Mouse (Mus musculus): Measurements from ENCODE around the gene Tmem45a2. TPM values are rescaled to one million over a fixed set of nuclear protein-coding genes. Genes with fewer than 3 reads are reported as not detected.
"Not testable (repeated sequence)": the region's sequence is repeated elsewhere in the genome, so short reads cannot be mapped to it uniquely, and the experiment has no call there.

Gene Tmem45a2
- polyA plus RNA-seq, 1 experiment from 2014 or later = 0.08 TPM

DNA sequence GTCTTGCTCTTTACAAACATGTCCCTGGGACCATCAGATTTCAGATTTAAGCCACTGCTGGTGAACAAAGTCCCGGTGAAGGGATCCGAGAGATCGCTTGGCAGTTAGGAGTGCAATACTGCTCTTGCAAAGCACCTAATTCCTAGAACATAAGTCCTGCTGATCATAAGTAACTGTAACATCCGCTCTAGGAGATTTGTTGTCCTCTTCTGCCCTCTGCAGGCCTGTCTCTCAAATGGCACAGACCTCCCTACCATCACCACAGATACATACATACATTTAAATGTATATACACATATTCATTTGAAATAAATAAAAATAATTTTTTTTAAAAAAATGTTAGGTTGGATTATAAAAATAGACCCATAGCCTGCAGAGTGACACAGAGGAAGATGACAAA lies 21.3 kb upstream of the Tmem45a2 start:
- 49% methylated on average over 4 of the region's 4 CpGs for whole genome bisulfite sequencing
- H3K4me1 ChIP-seq (ENCODE audit: control insufficient read depth, insufficient read depth, low read length) = no peaks in the 10 kb centered on the region
- ATAC-seq (ENCODE audit: low read depth) = peak; percentile 85; the same call in 1 of the 2 replicates

DNA sequence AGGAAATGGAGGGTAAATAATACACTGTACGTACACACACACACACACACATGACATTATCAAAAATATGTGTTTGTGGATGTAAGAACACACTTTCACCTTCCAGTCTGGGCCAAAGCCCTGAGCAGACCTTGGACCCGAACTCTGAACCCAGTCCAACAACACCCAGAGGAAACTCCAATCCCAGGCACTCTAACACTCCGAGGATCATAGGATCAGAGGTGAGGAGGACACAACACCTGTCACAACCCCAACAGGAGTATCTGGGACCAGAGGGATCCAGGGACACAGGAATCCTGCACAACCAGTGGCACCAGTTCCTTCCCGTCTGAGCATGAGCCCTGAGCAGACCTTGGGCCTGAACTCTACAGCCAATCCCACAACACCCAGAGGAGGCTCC lies 8.4 kb upstream of the Tmem45a2 start:
- Histone ChIP-seq H3K27ac (ENCODE audit: low read depth, low read length) (no peak overlapping the region), H3K9ac (replicated peaks; ENCODE audit: low read depth, low read length) (no peak overlapping the region), H3K36me3 (ENCODE audit: control insufficient read depth, insufficient read depth, low read length) (no peaks in the 10 kb centered on the region), H3K9me3 (ENCODE audit: control insufficient read depth, low read length) (no peaks in the 10 kb centered on the region), H3K27me3 (ENCODE audit: control insufficient read depth, insufficient read depth, low read length) (no peaks in the 10 kb centered on the region), H3K4me3 (ENCODE audit: low read depth, low read length) (no peak overlapping the region), H3K4me2 (ENCODE audit: low read depth, low read length) (no peak overlapping the region), H3K4me1 (ENCODE audit: control insufficient read depth, insufficient read depth, low read length) (no peaks in the 10 kb centered on the region)
- no peak for ATAC-seq (ENCODE audit: low read depth)
- WGBS = 81% methylated on average over 4 of the region's 4 CpGs

More for the DNA sequence above, 21.3 kb upstream of the Tmem45a2 start:
- Histone ChIP-seq H3K36me3 (ENCODE audit: control insufficient read depth, insufficient read depth, low read length) (no peaks in the 10 kb centered on the region), H3K9ac (replicated peaks; ENCODE audit: low read depth, low read length) (no peak overlapping the region), H3K27ac (ENCODE audit: low read depth, low read length) (no peak overlapping the region), H3K4me3 (ENCODE audit: low read depth, low read length) (no peak overlapping the region), H3K4me2 (ENCODE audit: low read depth, low read length) (no peak overlapping the region), H3K27me3 (ENCODE audit: control insufficient read depth, insufficient read depth, low read length) (no peaks in the 10 kb centered on the region), H3K9me3 (ENCODE audit: control insufficient read depth, low read length) (no peaks in the 10 kb centered on the region)

DNA sequence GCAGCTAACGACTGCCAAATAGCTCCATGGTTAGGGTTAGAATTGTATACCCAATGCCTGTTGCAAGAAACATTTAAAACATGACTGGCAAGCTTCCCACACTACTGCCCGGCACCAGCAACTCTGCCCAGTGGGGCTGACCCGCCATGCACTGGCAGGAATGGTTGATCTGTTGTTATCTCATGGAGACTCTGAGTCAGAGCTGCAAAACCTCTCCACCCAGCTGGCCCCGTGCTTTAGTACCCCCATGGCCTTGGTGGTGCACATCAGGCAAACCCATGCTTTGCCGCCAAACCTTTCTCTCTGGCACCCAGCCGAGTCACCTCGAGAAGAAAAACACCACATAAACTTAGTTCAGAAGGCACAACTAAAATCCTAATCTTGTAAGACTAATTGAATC lies 4.8 kb upstream of the Tmem45a2 start:
- ATAC-seq (ENCODE audit: low read depth) = no peak
- H3K4me3 ChIP-seq (ENCODE audit: low read depth, low read length) = no peak overlapping the region
- no peaks in the 10 kb centered on the region for H3K4me1 ChIP-seq (ENCODE audit: control insufficient read depth, insufficient read depth, low read length)
- H3K27ac ChIP-seq (ENCODE audit: low read depth, low read length) = no peak overlapping the region
- H3K27me3 ChIP-seq (ENCODE audit: control insufficient read depth, insufficient read depth, low read length) = no peaks in the 10 kb centered on the region
- WGBS = 80% methylated on average over 7 of the region's 7 CpGs
- H3K9ac ChIP-seq (replicated peaks; ENCODE audit: low read depth, low read length) = no peak overlapping the region
- no peak overlapping the region for H3K4me2 ChIP-seq (ENCODE audit: low read depth, low read length)
- no peaks in the 10 kb centered on the region for H3K9me3 ChIP-seq (ENCODE audit: control insufficient read depth, low read length)
- H3K36me3 ChIP-seq (ENCODE audit: control insufficient read depth, insufficient read depth, low read length) = no peaks in the 10 kb centered on the region

DNA sequence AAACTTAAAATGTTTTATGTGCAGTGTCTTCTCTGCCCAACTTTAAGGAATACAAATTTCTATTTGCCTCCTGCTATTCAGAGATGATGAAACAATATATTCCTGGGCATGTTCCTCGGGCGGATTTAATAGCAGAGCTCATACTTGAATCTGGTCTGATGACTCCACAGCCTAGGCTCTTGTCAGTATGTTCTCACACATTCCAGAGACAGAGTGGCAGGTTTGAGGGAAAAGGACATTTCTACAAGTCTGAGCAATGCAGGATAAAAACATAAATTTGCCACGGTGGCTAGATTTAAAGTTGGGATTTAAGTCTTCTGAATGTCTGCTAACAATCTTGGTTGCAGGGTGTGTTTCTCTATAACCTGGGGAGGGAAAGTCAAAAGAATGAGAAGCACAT lies 9.1 kb downstream of the Tmem45a2 start:
- H3K27ac ChIP-seq (ENCODE audit: low read depth, low read length) = no peak overlapping the region
- H3K9me3 ChIP-seq (ENCODE audit: control insufficient read depth, low read length) = no peaks in the 10 kb centered on the region
- no peak overlapping the region for H3K9ac ChIP-seq (replicated peaks; ENCODE audit: low read depth, low read length)
- no peak for ATAC-seq (ENCODE audit: low read depth)
- H3K27me3 ChIP-seq (ENCODE audit: control insufficient read depth, insufficient read depth, low read length) = no peaks in the 10 kb centered on the region
- no peaks in the 10 kb centered on the region for H3K4me1 ChIP-seq (ENCODE audit: control insufficient read depth, insufficient read depth, low read length)
- H3K4me3 ChIP-seq (ENCODE audit: low read depth, low read length) = no peak overlapping the region
- 91% methylated on average over 3 of the region's 3 CpGs for WGBS
- H3K4me2 ChIP-seq (ENCODE audit: low read depth, low read length) = no peak overlapping the region
- H3K36me3 ChIP-seq (ENCODE audit: control insufficient read depth, insufficient read depth, low read length) = no peaks in the 10 kb centered on the region

DNA sequence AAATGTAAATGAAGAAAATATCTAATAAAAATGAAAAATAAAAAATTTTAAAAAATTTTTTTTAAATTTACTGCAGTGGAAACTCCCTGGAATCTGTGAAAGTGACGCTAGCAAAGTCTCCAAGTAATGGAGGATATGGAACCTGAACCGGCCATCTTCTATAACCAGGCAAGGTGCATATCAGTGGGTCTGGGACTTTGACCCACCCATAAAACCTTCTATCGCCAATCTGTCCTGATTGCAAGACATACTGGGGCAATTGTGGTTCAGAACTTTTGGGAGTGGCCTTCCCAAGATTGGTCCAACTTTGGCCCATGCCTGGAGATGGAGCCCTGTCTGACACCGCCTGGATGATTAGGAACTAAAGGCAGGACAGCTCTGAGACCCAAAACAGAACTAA lies 14.2 kb downstream of the Tmem45a2 start:
- H3K9me3 ChIP-seq (ENCODE audit: control insufficient read depth, low read length) = no peaks in the 10 kb centered on the region
- H3K4me2 ChIP-seq (ENCODE audit: low read depth, low read length) = no peak overlapping the region
- H3K4me1 ChIP-seq (ENCODE audit: control insufficient read depth, insufficient read depth, low read length) = no peaks in the 10 kb centered on the region
- WGBS = 88% methylated on average over 4 of the region's 4 CpGs
- no peak overlapping the region for H3K27ac ChIP-seq (ENCODE audit: low read depth, low read length)
- no peaks in the 10 kb centered on the region for H3K36me3 ChIP-seq (ENCODE audit: control insufficient read depth, insufficient read depth, low read length)
- ATAC-seq (ENCODE audit: low read depth) = no peak
- H3K4me3 ChIP-seq (ENCODE audit: low read depth, low read length) = no peak overlapping the region
- no peak overlapping the region for H3K9ac ChIP-seq (replicated peaks; ENCODE audit: low read depth, low read length)
- H3K27me3 ChIP-seq (ENCODE audit: control insufficient read depth, insufficient read depth, low read length) = no peaks in the 10 kb centered on the region

DNA sequence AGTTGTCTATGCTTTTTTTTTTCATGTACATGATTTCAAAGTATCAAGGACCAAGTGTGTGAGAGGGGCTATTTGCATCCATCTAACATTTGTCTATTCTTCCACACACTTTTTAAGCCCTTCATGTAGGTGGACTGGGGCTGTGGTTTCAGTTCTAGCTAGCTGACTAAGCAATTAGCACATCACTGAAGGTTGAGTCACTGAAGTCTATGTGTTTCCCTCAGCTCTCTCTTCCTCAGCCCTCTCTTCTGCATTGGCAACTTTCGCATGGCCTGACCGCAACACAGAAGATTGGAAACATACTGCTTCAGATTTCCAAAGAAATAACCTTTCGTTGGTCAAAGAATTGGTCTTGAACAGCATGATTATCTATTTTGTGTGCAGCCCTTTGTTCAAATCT lies 21.2 kb downstream of the Tmem45a2 start:
- H3K4me1 ChIP-seq (ENCODE audit: control insufficient read depth, insufficient read depth, low read length) = no peaks in the 10 kb centered on the region
- WGBS = 93% methylated on average over 3 of the region's 3 CpGs
- H3K27ac ChIP-seq (ENCODE audit: low read depth, low read length) = no peak overlapping the region
- ATAC-seq (ENCODE audit: low read depth) = no peak
- no peaks in the 10 kb centered on the region for H3K27me3 ChIP-seq (ENCODE audit: control insufficient read depth, insufficient read depth, low read length)
- H3K4me2 ChIP-seq (ENCODE audit: low read depth, low read length) = no peak overlapping the region
- H3K9ac ChIP-seq (replicated peaks; ENCODE audit: low read depth, low read length) = no peak overlapping the region
- H3K4me3 ChIP-seq (ENCODE audit: low read depth, low read length) = no peak overlapping the region
- H3K36me3 ChIP-seq (ENCODE audit: control insufficient read depth, insufficient read depth, low read length) = no peaks in the 10 kb centered on the region
- no peaks in the 10 kb centered on the region for H3K9me3 ChIP-seq (ENCODE audit: control insufficient read depth, low read length)

DNA sequence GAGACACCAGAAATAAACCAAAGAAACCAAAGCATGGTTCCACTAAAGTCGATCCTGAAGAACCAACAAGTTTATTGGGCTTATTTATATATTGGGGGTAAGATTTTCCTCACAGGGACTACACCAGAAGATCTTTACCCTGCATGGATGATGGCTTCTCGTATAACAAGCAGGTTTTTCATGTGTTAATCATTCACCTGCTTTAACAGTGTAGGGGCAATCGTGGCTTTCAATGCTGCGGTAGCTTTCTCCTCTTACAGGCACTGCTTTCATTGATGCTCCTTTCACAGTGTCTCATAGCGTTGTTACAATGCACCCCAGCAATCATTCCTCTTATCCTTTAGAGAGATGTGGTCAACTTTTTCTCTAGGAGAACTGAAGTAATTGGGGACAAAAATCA lies 32.6 kb downstream of the Tmem45a2 start:
- no peak overlapping the region for H3K27ac ChIP-seq (ENCODE audit: low read depth, low read length)
- H3K4me2 ChIP-seq (ENCODE audit: low read depth, low read length) = no peak overlapping the region
- no peaks in the 10 kb centered on the region for H3K36me3 ChIP-seq (ENCODE audit: control insufficient read depth, insufficient read depth, low read length)
- WGBS = 13% methylated on average over 5 of the region's 5 CpGs
- no peak for ATAC-seq (ENCODE audit: low read depth)
- no peak overlapping the region for H3K9ac ChIP-seq (replicated peaks; ENCODE audit: low read depth, low read length)
- H3K4me1 ChIP-seq (ENCODE audit: control insufficient read depth, insufficient read depth, low read length) = no peaks in the 10 kb centered on the region
- H3K4me3 ChIP-seq (ENCODE audit: low read depth, low read length) = no peak overlapping the region
- H3K27me3 ChIP-seq (ENCODE audit: control insufficient read depth, insufficient read depth, low read length) = no peaks in the 10 kb centered on the region
- H3K9me3 ChIP-seq (ENCODE audit: control insufficient read depth, low read length) = no peaks in the 10 kb centered on the region

DNA sequence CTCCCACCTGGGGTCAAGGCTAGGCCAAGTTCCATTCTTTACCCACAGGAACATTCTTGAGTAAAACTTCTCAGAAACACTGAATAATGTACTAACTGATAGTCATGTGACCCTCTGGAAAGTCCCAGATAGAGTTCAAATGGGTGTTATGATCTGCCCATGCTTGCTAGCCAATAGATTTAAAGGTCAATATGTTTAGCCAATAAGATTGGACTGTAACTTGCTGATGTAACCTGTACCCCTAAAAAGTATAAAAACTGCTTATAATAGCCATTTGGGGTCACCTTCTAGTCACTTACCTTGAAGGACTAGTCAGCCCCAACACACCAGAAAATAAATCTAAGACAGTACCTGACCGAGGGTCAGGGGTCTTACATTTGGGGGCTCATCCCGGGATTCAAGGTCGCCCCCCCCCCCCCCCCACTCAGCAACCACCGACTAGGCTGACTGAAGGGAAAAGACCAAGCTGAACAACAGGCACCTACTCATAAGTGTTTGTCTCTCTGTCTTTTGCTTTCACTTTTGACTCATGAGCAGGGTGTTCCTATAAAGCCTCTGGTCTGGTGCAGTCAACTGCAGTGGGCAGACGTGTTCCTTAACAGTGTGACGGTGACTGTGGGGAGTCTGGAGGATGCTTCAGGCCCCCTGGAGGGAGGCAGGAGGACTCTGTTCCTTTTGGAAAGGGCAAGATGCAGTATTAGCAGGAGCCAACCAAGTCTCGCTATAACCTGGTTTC lies 40.9 kb downstream of the Tmem45a2 start:
- Histone ChIP-seq H3K9me3 (ENCODE audit: control insufficient read depth, low read length) (no peaks in the 10 kb centered on the region), H3K36me3 (ENCODE audit: control insufficient read depth, insufficient read depth, low read length) (no peaks in the 10 kb centered on the region), H3K4me3 (ENCODE audit: low read depth, low read length) (no peak overlapping the region), H3K9ac (replicated peaks; ENCODE audit: low read depth, low read length) (no peak overlapping the region), H3K27me3 (ENCODE audit: control insufficient read depth, insufficient read depth, low read length) (no peaks in the 10 kb centered on the region), H3K27ac (ENCODE audit: low read depth, low read length) (no peak overlapping the region), H3K4me2 (ENCODE audit: low read depth, low read length) (no peak overlapping the region), H3K4me1 (ENCODE audit: control insufficient read depth, insufficient read depth, low read length) (no peaks in the 10 kb centered on the region)
- no peak for ATAC-seq (ENCODE audit: low read depth)
- 84% methylated on average over 7 of the region's 7 CpGs for WGBS

DNA sequence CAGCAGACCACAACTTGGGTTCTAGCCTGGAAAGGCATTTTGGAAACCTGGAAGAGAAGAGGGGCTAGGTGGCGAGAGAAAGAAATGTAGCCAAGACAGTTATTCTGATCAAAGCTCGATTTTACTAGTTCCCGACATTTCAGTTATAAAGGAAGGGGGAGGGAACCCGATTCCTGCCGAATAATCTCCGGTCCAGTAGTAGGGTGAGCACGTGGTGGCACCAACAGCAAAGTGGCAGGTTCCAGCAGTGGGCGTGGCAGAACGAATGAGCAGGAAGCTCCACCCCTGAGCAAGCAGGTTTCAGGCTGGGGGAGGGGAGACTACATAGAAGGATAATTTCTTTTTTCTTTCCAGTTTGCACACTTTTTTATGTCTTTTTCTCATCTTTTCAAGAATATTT lies 72.9 kb downstream of the Tmem45a2 start:
- H3K9me3 ChIP-seq (ENCODE audit: control insufficient read depth, low read length); H3K4me2 ChIP-seq (ENCODE audit: low read depth, low read length); H3K9ac ChIP-seq (replicated peaks; ENCODE audit: low read depth, low read length); H3K4me3 ChIP-seq (ENCODE audit: low read depth, low read length); H3K4me1 ChIP-seq (ENCODE audit: control insufficient read depth, insufficient read depth, low read length); ATAC-seq (ENCODE audit: low read depth); H3K27me3 ChIP-seq (ENCODE audit: control insufficient read depth, insufficient read depth, low read length); H3K27ac ChIP-seq (ENCODE audit: low read depth, low read length); H3K36me3 ChIP-seq (ENCODE audit: control insufficient read depth, insufficient read depth, low read length): not testable (repeated sequence)
- 83% methylated on average over 9 of the region's 9 CpGs for WGBS
